In genomic region chr5:77309051-77309906, GRCm38 (mm10) we compare ENCODE assay signal across 8 mouse cellular contexts. TPM values are rescaled to one million over a fixed set of nuclear protein-coding genes. Genes with fewer than 3 reads are reported as not detected.
DNase-seq lines count a peak whose midpoint lies in the region; TF ChIP-seq lines count a peak whose summit lies in the region.

No protein-coding gene starts in this region.

- no peaks in the 10 kb centered on the region for H3K9me3 ChIP-seq in heart, embryonic 10.5 days
- H3K9me3 ChIP-seq in E14TG2a.4 (ENCODE audit: low read length), result no peaks in the 10 kb centered on the region

- peaks cover 25% of the 10 kb centered on the region for H3K4me1 ChIP-seq in heart, embryonic 10.5 days
- peaks cover 38% of the 10 kb centered on the region for H3K4me1 ChIP-seq in E14TG2a.4 (replicated peaks; ENCODE audit: low read depth, low read length)

- H3K36me3 ChIP-seq in heart, embryonic 10.5 days, result peaks cover 48% of the 10 kb centered on the region
- H3K36me3 ChIP-seq in E14TG2a.4 (ENCODE audit: insufficient read depth, low read length) (peaks cover 54% of the 10 kb centered on the region), macrophage (ENCODE audit: inconsistent target) (peaks cover 21% of the 10 kb centered on the region; the same call in 1 of the 2 replicates)

- peaks cover 56% of the 10 kb centered on the region for H3K79me2 ChIP-seq in macrophage (ENCODE audit: inconsistent target)

- DNase-seq in heart, embryonic 10.5 days (ENCODE audit: low spot score), result peak; percentile 77
- DNase-seq in heart, adult 9 months (ENCODE audit: low spot score in 2 of 2), result no peak
- DNase-seq in cerebellum, postnatal 14 days, result peak; percentile 58 to 64
- peak; percentile 10 to 24 for DNase-seq in gastrocnemius, postnatal 4 days (ENCODE audit: low spot score in 2 of 2)
- DNase-seq in kidney, postnatal 10 days, result peak; percentile 64
- DNase-seq in spleen, postnatal 4 days (ENCODE audit: low spot score in 2 of 2), result peak; percentile 50 to 80

- no peak for TF ChIP-seq CTCF in E14TG2a.4 (conservative IDR thresholded peaks at IDR 0.05; ENCODE audit: low read length)

- peak overlapping the region; percentile 93 for H3K4me3 ChIP-seq in heart, embryonic 10.5 days
- H3K4me3 ChIP-seq in E14TG2a.4 (replicated peaks; ENCODE audit: low read length), result peak overlapping the region; percentile 98
- H3K4me3 ChIP-seq in macrophage (ENCODE audit: inconsistent target), result peak overlapping the region; percentile 63

- H3K27ac ChIP-seq in heart, embryonic 10.5 days, result peak overlapping the region; percentile 94
- no peak overlapping the region for H3K27ac ChIP-seq in macrophage

- under 1% methylated on average over 76 of the region's 76 CpGs for WGBS in heart, embryonic 10.5 days
- 1% methylated on average over 74 of the region's 76 CpGs for WGBS in macrophage (ENCODE audit: missing documents)

- H3K27me3 ChIP-seq in heart, embryonic 10.5 days (ENCODE audit: insufficient read depth, poor library complexity, severe bottlenecking), result no peaks in the 10 kb centered on the region
- H3K27me3 ChIP-seq in E14TG2a.4 (ENCODE audit: insufficient read depth, low read length), result peaks cover 14% of the 10 kb centered on the region

RNA-seq across cellular contexts. Expression of gene Noa1, which starts 0.6 kb away (rescaled TPM):
- polyA plus RNA-seq in heart, embryonic 10.5 days (2016; fragmentation: Nextera tagmentation; extraction: Ambion mirVana), result 25.0 and 31.6 TPM in 2 replicates
- total RNA-seq in gastrocnemius, postnatal 4 days (2021), result 10 to 100 TPM; 14.2 to 15.9 TPM
- 10 to 100 TPM in 6 of 26 experiments, 1 to 10 TPM in 20; 2.4 to 16.2 (median 7.5) TPM for total RNA-seq in macrophage (2018; cell fraction: chromatin; rRNA removed)
- total RNA-seq in macrophage (2018; cell fraction: cytosol; rRNA removed), result 10 to 100 TPM in 22 of 26 experiments, 1 to 10 TPM in 4; 8.6 to 15.9 (median 11.5) TPM
- total RNA-seq in macrophage (2018; cell fraction: nucleus; rRNA removed), result 10 to 100 TPM in 6 of 26 experiments, 1 to 10 TPM in 20; 3.2 to 13.7 (median 8.3) TPM
- polyA plus RNA-seq in macrophage (2018), result 8.2 to 15.4 TPM (median 8.7 TPM) in 3 replicates

RNA-seq across cellular contexts. Expression of gene Polr2b, which starts 0.7 kb away (rescaled TPM):
- 53.9 and 60.3 TPM in 2 replicates for polyA plus RNA-seq in heart, embryonic 10.5 days (2016; fragmentation: Nextera tagmentation; extraction: Ambion mirVana)
- 10 to 100 TPM; 31.5 to 35.7 TPM for total RNA-seq in gastrocnemius, postnatal 4 days (2021)
- 100 to 1,000 TPM in 1 of 26 experiments, 10 to 100 TPM in 25; 29.5 to 104 (median 65.3) TPM for total RNA-seq in macrophage (2018; cell fraction: chromatin; rRNA removed)
- total RNA-seq in macrophage (2018; cell fraction: cytosol; rRNA removed), result 10 to 100 TPM; 19.5 to 49.7 (median 28.9) TPM
- total RNA-seq in macrophage (2018; cell fraction: nucleus; rRNA removed), result 10 to 100 TPM; 20.9 to 80.6 (median 33.4) TPM
- 27.8 to 77.7 TPM (median 32.7 TPM) in 3 replicates for polyA plus RNA-seq in macrophage (2018)

RNA-seq across cellular contexts. Expression of gene Rest, which starts 44.0 kb away (rescaled TPM):
- 23.7 and 30.8 TPM in 2 replicates for polyA plus RNA-seq in heart, embryonic 10.5 days (2016; fragmentation: Nextera tagmentation; extraction: Ambion mirVana)
- 10 to 100 TPM; 26.3 to 26.4 TPM for total RNA-seq in gastrocnemius, postnatal 4 days (2021)
- 10 to 100 TPM in 24 of 26 experiments, 1 to 10 TPM in 2; 5.1 to 57.0 (median 25.0) TPM for total RNA-seq in macrophage (2018; cell fraction: chromatin; rRNA removed)
- total RNA-seq in macrophage (2018; cell fraction: cytosol; rRNA removed), result 10 to 100 TPM; 21.6 to 48.5 (median 30.4) TPM
- 10 to 100 TPM; 14.9 to 77.8 (median 36.6) TPM for total RNA-seq in macrophage (2018; cell fraction: nucleus; rRNA removed)
- 13.0 to 15.4 TPM (median 13.4 TPM) in 3 replicates for polyA plus RNA-seq in macrophage (2018)

Comparison
In these comparisons a context has a peak if more than half of its experiments do, and no peak if none do; other contexts are left out.
1. DNase-seq: peak in heart, embryonic 10.5 days (single experiment), cerebellum, postnatal 14 days (2 of 2), gastrocnemius, postnatal 4 days (2 of 2), kidney, postnatal 10 days (single experiment) and spleen, postnatal 4 days (2 of 2); none in heart, adult 9 months (0 of 2).
2. Peak in every context shown above with its lines, with median percentiles within 50 percentile points of each other: H3K4me3 ChIP-seq.